Mouse (Mus musculus): ENCODE results near the gene Dync1li1.

Dync1li1 gene

GRCm38 (mm10) chr9:114731011-114731755 is 42.6 kb downstream of the Dync1li1 start, which contains the start of gene Cmtm6:
Gene Cmtm6, plus strand, starts transcription at chr9:114731116.
- peak; percentile 98 to 99 for DNase-seq

DNA sequence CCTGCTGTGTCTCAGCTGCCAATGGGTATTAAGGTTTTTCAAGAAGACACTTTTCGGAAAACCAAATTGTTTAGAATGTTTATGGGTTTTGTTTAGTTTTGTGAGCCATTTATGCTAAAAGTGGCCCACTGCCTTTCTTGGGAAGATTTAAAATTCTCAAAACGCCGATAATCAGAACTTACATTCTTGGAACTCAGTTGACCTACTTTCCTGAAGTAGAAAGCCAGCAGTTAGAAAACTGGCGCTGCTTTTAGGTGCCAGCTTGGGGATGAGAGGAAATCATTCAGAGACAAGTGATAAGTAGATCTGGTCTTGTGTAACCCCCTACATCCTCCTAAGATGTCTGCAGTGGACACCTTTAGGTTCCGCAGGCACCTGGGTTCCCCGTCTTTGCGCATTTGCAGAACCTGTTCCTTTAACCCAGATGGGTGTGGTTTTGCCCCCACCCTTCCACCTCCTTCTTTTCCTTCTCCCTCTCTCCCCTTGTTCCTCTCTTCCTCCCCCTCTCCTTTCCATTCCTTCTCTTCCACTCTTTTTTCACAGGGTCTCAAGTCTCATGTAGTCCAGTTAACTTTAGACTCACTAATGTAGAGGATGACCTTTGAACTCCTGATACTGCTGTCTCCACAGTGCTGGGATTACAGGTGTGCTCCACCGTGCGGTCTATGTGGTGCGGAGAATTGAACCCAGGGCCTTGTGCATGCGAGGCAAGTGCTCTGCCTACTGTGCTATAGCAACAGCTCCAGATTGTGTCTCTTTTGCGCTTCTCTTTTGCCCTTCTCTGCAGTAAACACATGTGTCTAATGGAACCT is 43.5 kb downstream of the Dync1li1 start:
- DNase-seq, result no peak

GRCm38 (mm10) chr9:114733238-114733637 is 44.6 kb downstream of the Dync1li1 start:
- no peak for DNase-seq

DNA sequence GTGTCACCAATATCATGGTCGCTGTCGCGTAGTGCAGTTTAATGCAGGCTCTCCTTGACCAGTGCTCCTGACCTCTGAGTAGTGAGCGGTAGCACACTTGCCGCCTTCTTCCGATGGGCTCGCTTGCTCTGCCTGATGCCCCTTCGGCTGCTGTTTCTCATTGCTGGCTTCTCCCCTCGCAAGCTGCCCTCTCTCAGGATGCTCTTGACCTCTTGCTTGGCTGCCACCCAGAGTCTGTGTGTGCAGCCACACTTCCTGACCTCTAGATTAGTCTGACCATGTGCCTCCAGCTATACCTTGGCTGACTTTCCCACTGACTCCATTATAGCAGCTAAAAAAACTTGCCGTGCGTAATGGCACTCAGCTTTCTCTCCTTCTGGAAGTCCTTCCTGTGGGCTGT is 47.9 kb downstream of the Dync1li1 start:
- DNase-seq, result peak; percentile 46 to 72

- DNase-seq, result no peak
Observed at GRCm38 (mm10) chr9:114740336-114740735, 51.7 kb downstream of the Dync1li1 start.

- DNase-seq, result peak in 1 of 2 experiments; percentile 38
Observed at GRCm38 (mm10) chr9:114742731-114743130, 54.1 kb downstream of the Dync1li1 start.

DNA sequence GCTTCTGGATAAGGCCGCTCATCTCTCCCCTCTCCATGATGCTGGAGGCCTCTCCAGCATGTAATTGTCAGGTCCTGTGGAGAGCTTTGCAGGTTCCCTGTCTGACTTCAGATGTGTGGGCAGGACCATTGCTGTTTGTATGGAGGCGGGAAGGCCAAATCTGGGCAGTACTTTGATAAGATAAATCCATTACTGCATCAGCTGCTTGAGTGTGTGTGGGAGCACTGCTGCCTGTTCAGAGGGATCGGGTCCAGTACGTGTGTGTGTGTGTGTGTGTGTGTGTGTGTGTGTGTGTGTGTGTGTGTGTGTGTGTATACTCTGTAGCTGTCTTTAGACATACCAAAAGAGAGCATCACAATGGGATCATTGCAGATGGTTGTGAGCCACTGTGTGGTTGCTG is 56.6 kb downstream of the Dync1li1 start:
- no peak for DNase-seq

DNA sequence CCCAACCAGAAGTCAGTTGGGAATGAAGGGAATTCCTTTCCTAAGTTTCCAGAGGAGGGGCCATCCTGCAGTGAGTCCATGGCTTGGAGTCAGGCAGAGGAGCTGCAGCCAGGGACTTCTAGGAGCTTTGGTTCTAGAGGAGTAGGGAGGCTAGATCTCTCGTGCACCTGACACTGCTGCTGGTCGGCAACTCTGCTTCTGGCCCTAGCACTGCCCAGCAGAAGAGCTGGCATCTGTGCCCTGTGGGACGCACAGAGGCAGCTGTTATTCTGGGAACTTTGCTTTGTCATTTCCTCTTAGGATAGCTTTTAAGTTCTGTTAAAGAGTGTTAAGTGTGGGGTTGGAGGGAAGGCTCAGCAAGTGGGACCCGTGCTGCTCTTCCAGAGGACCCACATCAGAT is 57.1 kb downstream of the Dync1li1 start:
- DNase-seq, result no peak

DNA sequence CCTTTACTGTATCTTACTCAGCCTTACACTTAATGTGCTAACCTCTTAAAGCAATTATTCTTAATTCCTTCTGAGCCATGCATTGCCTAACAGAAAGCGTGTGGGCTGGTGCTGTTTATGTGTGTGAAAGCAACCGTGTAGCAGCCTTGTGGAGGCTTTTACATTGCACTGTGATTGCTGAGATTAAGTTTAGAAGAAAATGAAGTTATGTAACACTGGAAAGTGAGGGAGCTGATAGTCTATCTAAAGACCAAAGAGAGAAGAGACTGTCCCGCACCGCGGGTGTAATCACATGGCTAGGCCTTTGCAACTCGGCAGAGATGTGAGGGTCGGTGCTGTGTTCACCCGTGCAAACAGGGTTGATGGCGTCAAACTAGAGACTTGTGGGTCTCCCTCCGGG is 58.4 kb downstream of the Dync1li1 start:
- no peak for DNase-seq

DNA sequence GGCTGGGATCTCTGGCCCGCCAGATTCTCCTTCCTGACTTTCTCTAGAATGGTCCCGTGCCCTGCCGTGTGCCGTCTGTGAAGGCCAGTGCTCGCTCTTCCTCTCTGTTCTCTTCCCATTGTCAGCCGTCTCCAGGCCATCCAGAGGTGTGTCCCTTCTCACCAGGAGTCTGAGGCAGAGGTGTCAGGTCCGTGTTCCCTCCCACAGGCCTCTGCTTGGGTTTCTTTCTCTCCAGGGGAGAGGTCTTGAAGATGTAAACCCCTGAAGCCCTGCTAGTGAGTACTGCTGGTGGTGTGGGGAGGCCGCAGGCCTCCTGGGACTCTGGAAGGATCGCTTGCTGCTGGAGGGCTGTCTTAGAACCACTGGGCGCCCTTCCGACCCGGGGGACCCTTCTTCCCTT is 58.9 kb downstream of the Dync1li1 start:
- DNase-seq, result no peak

DNA sequence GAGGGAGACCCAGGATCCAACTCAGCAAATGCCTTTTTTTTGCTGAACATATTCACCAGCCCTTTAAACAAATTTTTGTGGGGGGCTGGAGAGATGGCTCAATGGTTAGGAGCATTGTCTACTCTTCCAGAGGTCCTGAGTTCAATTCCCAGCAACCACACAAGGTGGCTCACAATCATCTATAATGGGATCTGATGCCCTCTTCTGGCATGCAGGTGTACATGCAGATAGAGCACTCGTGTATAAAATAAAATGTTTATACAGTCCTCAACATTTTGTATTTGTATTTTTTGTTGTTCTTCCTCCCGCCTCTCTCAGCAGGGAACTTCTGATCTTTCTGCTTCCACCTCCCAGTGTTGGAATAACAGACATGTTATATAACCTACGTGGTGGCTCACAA is 63.0 kb downstream of the Dync1li1 start:
- DNase-seq, result no peak

GRCm38 (mm10) chr9:114752311-114752710 is 63.7 kb downstream of the Dync1li1 start:
- DNase-seq, result no peak

GRCm38 (mm10) chr9:114752863-114753484 is 64.4 kb downstream of the Dync1li1 start:
- peak; percentile 96 to 97 for DNase-seq

- DNase-seq, result no peak
Observed at GRCm38 (mm10) chr9:114758272-114758671, 69.7 kb downstream of the Dync1li1 start.

- no peak for DNase-seq
Observed at GRCm38 (mm10) chr9:114758801-114759200, 70.2 kb downstream of the Dync1li1 start.

DNA sequence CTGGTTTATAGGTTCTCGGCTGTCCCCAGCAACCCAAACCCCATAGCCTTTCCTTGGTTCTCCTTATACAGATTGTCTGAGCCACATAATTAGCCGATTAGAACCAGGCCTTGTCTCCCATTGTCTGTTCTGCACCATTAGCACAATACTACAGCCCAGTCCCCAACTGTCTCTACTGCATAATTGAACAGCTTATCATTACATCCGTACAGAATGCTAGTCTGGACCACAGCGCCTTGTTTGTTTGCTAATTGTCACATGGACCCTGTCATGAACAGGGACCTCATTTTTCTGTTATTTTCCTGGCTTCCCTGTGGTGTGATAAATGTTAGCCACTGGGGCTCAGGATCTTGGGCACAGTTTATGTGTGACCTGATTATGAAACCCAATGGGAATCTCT is 71.3 kb downstream of the Dync1li1 start:
- no peak for DNase-seq

GRCm38 (mm10) chr9:114760353-114760752 is 71.8 kb downstream of the Dync1li1 start:
- DNase-seq, result no peak

DNA sequence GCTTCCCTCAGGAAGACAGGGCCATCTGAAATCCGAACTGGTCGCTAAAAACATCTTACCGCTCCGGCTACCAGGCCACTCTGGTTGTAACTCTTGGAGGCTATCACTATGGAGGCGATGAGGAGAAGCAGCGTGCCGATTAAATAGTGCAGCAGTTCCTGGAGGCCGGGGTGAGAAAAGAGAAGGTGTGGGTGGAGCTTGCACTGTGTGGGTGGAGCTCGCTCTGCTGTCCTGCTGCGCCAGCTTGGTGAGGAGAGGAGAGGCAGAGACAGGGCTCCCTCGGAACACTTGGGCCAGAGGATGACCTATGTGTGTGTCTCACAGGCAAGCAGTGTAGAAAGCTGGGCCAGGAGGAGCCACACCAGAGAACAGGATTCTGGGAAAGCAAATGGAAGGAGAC is 73.3 kb downstream of the Dync1li1 start:
- DNase-seq, result no peak

GRCm38 (mm10) chr9:114763341-114763740 is 74.8 kb downstream of the Dync1li1 start:
- peak in 1 of 2 experiments; percentile 52 for DNase-seq

GRCm38 (mm10) chr9:114767030-114767429 is 78.4 kb downstream of the Dync1li1 start:
- no peak for DNase-seq

DNA sequence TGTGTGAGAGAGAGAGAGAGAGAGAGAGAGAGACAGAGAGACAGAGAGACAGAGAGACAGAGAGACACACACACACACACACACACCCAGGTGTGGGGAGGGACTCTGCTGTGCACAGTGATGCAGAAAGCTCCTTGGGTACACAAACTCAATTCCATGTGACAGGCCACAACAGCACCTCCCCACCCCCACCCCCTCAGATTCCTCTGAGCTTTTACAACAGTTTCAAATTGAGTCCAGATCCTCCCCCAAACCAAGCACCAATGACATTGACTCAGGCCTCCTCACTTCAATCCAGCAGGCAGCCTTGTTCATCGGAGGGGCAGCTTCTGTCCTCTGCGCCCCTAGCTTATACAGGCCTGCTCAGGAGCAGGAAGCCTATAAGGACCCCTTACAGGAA is 78.9 kb downstream of the Dync1li1 start:
- DNase-seq, result no peak

- DNase-seq, result peak; percentile 36 to 58
Observed at GRCm38 (mm10) chr9:114768066-114768465, 79.5 kb downstream of the Dync1li1 start.

DNA sequence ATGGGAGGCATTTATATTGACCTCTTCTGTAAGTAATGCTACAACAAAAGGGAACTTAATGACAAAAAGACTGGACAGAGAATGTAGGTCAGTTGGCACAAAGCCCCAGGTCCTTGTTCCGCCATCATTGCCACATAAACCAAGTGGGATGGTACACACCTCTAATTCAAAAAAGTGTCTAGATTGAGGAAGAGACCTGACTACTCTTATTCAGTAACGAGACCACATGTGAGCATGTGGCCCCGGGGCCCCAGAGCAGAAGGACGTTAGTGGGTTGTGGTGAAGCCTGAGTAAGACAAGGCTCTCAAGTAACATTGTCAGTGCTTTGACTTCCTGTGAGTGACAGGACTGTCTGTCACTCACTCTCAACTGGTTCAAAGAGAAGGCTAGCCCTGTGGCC is 81.6 kb downstream of the Dync1li1 start:
- DNase-seq, result peak; percentile 49 to 54

DNA sequence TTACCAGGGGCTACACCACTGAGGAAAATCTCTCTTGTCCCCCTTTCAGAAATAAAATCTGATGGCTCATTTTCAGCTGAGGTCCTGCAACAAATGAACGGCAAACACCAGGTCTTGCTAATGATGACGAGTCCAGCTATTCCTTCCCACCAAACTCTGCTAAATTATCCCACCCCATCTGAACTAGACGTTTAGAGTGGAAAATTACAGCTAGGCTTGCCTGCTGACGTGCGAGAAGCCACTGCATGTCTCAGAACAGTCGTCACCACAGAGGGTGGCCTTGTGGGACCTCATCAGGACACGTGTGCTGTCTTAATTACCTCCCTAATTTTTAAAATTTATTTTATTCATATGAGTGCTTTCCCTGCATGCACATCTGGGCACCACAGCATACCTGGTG is 83.0 kb downstream of the Dync1li1 start:
- no peak for DNase-seq

Measured in lung, postnatal 4 days (tissue).